Mouse (Mus musculus): ENCODE measurements around the gene Eva1c.

DNA sequence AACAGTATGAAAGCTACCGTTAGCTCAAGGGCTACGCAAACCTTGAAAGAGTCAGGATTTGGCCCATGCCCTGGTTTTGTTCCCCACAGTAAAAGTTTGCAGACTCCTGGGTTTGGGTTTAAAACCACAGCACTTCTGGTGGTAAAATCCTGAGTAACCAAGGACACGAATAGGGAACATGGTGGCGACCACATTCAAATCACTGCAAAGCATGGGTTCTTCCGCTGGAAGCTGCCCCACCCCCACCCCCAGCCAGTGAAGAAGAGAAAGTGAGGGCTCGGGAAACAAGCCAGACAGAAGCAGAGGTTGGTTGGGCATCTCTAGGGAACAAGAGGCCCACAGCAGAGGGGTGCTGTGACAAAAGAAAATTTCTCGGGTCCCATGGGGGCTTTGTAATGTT is 80.7 kb downstream of the Eva1c start:
- TF ChIP-seq GABPA (IDR thresholded peaks at IDR 0.05; ENCODE audit: insufficient replicate concordance, low read depth, low read length) (no peak), POLR2A (IDR thresholded peaks at IDR 0.05; ENCODE audit: low read depth, low read length) (no peak), ELF1 (IDR thresholded peaks at IDR 0.05; ENCODE audit: low read depth, low read length) (0 out of 2 replicates have a peak, but pooled peaks have one; percentile 20), RAD21 (IDR thresholded peaks at IDR 0.05; ENCODE audit: low read depth, low read length) (no peak), CTCF (conservative IDR thresholded peaks at IDR 0.05 in 1 of 2, IDR thresholded peaks at IDR 0.05 in 1 of 2; ENCODE audit: low read depth in 2 of 2, low read length in 2 of 2) (no peak), ZMIZ1 (IDR thresholded peaks at IDR 0.05; ENCODE audit: low read depth, low read length) (no peak), MXI1 (IDR thresholded peaks at IDR 0.05; ENCODE audit: low read depth, low read length) (no peak), USF1 (IDR thresholded peaks at IDR 0.05; ENCODE audit: low read depth, low read length) (no peak), EP300 (IDR thresholded peaks at IDR 0.05; ENCODE audit: low read length) (peak; percentile 72), SIN3A (IDR thresholded peaks at IDR 0.05; ENCODE audit: low read length) (peak; percentile 20; the same call in 1 of the 2 replicates)
